Mouse (Mus musculus) 416B (cell line): ENCODE data around the gene Fmnl2.

ENCODE experiments used
- DNase-seq: peaks from one replicate; pipeline ENCODE4 v3.0.0; 2011; ENCODE audit warnings: low read depth

Fmnl2 gene

GRCm38 (mm10) chr2:52986354-52986753 is 128.7 kb downstream of the Fmnl2 start:
- DNase-seq = no peak

DNA sequence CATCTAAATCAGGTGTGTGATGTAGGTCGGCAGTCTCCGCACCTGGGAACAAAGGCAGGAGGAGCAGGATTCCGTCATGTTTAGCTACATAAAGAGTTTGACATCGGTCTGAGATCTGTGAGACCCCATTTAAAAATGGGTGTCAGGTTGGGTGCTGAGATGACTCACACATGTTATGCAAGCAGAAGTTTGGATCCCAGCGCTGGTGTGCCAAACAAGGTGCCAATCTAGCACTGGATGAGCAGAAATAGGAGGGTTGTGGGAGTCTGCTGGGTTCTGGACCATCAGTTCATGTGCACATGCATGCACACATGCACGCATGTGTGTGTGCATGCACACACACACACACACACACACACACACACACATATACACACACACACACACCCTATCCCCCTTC is 129.4 kb downstream of the Fmnl2 start:
- DNase-seq = no peak

- DNase-seq = peak; percentile 32
These were observed 130.1 kb downstream of the Fmnl2 start for GRCm38 (mm10) chr2:52987637-52988295.

DNA sequence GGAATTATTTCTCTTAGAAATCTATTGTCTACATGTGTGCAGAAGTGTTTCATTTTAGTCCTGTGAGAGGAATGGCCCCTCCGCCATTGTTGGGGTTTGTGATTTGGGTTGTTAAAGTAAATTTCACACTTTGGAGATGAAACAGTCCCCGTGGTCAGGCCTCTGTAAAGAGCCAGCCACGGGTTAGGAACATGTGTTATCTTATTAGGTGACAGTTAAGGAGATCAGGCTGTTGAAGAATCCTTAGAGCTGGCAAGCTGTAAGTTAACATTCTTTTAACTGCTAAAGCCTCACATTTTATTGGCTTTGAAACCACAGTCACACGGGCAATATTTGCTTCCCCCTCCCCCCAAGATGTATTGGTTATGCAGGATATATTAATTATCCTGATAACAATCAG is 131.7 kb downstream of the Fmnl2 start:
- DNase-seq = no peak

DNA sequence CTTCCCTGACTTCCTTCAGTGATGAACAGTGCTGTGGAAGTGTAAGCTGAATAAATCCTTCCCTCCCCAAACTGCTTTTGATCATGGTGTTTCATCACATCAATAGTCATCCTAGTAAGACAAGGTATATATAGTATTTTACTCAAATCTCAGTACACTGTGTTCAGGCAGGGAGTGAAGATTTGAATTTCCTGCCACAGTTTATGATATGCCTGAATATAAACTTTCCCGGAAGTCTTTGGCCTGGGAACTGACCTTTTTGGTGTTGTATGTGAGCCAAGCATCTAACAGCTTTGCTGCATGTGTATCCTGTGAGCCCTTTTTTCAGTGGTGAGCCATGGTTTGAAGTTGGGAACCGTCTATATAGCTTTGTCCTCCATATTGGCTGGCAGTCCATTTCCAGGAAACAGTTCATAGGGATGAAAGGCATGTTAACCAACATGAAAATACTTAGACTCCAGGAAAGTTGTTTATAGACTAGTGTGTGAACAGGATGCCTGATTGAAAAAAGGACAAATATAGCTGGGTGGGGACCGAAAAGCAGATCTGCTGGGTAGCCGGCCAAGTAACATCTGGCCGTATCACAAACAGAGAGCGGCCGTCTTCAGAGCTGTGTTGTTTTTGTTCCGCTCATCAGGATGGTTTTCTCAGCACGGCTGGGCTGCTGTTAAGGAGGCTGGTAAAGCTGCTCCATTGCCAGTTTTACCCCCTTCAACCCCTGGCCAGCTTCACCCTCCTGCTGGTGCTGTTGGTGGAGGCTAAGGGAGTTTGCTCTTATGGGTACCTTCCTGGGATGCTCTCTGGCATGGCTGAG is 133.4 kb downstream of the Fmnl2 start:
- DNase-seq = no peak

DNA sequence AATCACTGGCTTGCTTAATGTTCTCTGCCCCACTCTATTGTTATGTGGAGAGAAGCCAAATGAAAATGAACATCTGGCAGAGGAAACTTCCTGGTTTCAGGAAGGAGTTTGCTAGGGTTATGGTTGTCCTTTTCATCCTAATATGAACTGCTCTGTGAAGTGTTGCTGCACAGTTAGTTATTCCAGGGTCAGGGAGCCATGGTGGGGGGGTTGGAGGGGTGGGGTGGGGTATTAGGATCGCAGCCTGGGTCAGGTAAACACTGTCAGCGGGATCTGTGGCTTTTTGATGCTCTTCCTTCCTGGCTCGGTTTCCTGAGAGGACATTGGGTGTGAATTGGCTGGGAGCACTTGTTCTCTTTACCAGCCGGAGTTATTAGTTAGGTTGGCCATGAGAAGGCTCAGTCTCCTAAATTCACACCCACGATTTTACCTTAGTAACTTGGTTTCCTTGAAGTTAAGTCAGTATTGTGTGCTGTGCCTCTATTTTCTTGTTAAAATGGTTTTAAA is 134.1 kb downstream of the Fmnl2 start:
- no peak for DNase-seq

DNA sequence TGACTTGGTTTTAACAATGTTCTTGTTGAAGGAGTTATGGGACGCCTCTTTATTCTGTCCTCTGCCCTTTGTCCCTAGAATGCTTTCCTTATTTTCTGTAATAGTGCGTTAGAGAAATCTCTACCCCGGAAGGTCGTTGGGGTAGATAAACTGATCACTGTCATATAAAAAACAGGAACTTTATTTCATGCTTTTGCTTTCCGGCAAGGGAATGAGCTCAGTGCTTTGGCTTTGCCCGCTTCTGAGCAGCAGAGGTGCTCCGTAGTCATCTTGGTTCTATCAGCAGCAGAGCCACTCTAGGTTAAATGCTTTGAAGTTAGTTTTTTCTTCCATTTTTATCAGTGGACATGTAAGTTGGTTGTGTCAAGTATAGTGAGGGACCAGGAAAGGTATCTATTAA is 135.6 kb downstream of the Fmnl2 start:
- DNase-seq = no peak

- no peak for DNase-seq
These were observed 136.9 kb downstream of the Fmnl2 start for GRCm38 (mm10) chr2:52994526-52994925.

DNA sequence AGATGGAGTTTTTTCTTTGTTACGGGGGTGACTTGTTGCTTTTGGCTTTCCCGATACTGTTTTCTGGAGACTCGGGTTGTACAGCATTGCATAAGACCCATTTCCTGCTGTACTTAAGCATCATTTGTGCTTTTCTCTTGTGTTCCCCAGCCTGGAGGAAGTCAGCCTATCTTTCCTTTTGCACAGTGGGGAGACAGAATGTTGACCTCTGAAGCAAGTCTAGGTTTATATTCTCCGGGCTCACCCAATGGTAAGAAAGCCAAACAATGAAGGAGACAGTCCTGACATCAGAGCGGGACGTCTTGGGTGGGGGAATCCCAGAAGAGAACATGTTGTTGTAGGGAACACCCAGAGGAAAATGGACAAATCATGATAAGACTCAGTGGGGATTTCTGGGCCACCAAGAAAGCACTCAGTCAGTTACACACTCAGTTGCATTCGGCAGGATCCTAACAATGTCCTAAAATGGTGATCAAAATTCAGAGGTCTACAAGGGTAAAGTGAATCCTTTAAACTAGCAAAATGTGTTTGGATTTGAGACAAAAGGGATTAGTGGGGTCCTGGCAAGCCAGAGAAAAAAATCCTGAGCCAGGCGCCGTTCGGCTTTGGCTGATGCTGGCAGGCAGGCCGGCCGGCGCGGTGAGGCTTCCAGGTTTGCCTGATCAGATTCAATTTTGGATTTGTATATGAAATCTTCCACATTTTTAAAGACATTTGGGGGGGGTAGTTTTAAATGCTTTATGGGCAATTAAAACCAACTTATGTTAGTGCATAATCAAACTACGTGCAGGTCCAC is 140.5 kb downstream of the Fmnl2 start:
- no peak for DNase-seq

DNA sequence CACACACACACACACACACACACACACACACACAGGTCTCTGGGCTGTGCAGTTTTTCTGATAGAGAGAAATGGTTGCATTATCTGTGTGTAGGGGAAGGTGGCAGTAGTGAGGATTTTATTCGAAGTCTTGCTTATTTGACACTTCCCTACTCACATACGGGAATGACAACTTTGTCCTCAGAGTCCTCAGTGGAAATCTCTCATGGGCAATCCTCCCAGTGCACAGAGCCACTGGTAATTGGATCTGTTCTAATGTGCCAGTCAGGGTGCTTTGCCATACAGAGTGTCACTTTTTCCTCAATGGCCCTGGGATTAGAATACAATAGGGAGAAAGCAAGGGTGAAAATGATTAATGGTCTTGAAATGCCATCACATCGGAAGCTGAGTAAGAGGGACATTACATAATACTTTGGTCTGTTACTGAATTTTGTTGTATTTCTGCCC is 141.9 kb downstream of the Fmnl2 start:
- peak; percentile 40 for DNase-seq

- peak; percentile 23 for DNase-seq
These were observed 142.8 kb downstream of the Fmnl2 start for GRCm38 (mm10) chr2:53000446-53000845.

DNA sequence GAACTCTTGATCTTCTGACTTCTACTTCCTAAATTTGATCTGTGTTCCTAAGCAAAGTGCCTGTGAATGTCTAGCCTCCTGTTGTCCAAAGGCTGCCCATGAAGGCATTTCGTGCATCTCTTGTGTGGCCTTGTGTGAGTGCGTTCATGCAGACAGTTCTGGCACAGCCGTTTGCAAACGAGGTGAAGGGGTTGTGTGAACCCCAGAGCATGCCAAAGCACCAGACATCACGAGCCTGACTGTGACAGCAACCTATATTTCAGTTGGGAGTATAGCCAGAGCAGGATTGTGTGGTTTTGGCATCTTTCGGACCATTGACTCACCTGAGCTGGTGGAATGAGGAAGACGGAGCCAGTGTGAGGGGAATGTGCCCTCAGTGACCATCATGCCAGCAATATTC is 148.5 kb downstream of the Fmnl2 start:
- no peak for DNase-seq

GRCm38 (mm10) chr2:53007142-53007541 is 149.5 kb downstream of the Fmnl2 start:
- DNase-seq = peak; percentile 55

DNA sequence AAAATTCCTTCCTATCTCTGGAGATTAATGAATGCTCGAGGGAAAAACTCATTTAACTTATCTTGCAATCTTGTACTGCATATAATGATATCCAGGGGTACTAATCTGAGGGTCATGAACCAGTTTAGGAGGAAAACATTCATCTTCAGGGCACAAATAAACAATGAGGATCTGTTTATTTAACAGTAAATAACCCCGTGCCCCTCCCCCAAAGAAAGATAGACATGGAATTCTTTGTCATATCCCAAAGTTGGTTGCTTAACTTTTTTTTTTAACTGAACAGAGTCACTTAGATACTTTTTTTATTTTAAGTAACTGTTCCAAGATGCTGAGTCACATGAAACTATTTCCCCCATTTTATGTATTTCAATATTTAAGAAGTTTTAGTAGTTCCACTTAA is 155.4 kb downstream of the Fmnl2 start:
- no peak for DNase-seq

DNA sequence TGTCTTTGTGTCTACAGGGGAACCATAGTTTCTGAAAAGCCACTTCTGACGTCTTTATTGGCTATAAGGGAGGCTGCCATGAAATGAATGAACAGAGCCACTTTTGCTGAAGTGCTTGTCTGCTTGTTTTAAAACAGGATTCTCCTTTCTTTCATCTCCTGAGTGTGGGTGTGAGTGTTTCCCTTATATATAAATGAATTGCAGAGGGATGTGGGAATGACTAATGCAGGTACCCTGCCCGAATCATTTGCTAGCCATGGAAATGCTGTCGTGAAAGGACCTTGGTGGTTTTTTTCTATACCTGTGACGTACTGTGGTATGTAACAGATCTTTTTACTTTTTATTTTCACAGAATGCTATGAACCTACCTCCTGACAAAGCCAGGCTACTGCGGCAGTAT is 156.8 kb downstream of the Fmnl2 start:
- no peak for DNase-seq

DNA sequence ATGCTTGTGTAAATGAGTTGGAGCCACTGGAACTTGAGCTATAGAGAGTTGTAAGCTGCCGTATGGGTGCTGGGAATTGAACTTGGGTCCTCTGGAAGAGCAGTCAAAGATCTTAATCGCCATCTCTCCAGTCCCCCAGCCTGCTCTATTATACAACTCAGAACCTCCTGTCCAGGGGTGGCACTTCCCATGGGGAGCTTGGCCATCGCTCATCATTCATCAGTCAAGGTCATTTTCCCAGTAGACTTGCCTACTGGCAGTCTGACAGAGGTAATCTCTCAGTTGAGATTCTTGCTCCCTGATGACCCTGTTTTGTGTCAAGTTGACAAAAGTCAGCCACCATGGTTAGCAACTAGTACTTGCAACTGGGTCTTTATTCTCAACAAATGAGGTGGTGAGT is 165.3 kb downstream of the Fmnl2 start:
- no peak for DNase-seq

- no peak for DNase-seq
These were observed 168.6 kb downstream of the Fmnl2 start for GRCm38 (mm10) chr2:53026056-53026769.

GRCm38 (mm10) chr2:53028868-53029267 is 171.2 kb downstream of the Fmnl2 start:
- DNase-seq = no peak

- no peak for DNase-seq
These were observed 172.2 kb downstream of the Fmnl2 start for GRCm38 (mm10) chr2:53029716-53030431.

- DNase-seq = no peak
These were observed 172.8 kb downstream of the Fmnl2 start for GRCm38 (mm10) chr2:53030432-53030826.

- DNase-seq = no peak
These were observed 180.6 kb downstream of the Fmnl2 start for GRCm38 (mm10) chr2:53038253-53038652.
